Mouse (Mus musculus): ENCODE results near the gene Ppp1ca. TPM values are rescaled to one million over a fixed set of nuclear protein-coding genes. Genes with fewer than 3 reads are reported as not detected.
A peak's percentile ranks its signal among the peaks of the same experiment; 100 is the strongest.

The Ppp1ca gene
- polyA plus RNA-seq, 1 experiment from 2014 or later, result 799 TPM

DNA sequence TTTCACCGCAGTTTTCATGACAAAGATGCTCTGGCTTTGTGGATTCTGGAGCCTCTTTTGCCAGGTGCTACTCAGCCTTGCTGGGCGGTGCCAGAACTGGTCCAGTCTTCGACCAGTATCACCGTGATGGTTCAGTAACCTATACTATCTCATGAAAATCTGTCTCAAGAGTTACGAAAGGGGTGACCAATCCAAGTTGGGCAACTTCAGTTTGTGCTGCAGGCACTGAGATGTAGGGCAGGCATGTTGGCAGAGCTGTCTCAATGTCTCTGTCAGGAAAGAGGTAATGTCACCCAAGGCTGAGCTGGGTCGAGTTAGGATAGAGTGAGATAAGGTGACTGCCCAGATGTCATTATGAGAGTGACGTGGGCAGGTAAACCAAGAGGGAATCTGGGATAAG lies 11.5 kb upstream of the Ppp1ca start:
- Histone ChIP-seq H3K27ac (ENCODE audit: low read length) (no peak overlapping the region), H3K4me2 (ENCODE audit: low read depth, low read length) (no peak overlapping the region), H3K27me3 (replicated peaks; ENCODE audit: control insufficient read depth, insufficient read depth, low read length) (no peaks in the 10 kb centered on the region), H3K9ac (ENCODE audit: low read depth, low read length) (no peak overlapping the region), H3K4me1 (ENCODE audit: control insufficient read depth, insufficient read depth, low read length) (peaks cover 15% of the 10 kb centered on the region), H3K36me3 (ENCODE audit: control insufficient read depth, insufficient read depth, low read length) (no peaks in the 10 kb centered on the region), H3K9me3 (ENCODE audit: control insufficient read depth, low read length) (no peaks in the 10 kb centered on the region), H3K4me3 (ENCODE audit: low read length) (no peak overlapping the region)
- 87% methylated on average over 7 of the region's 7 CpGs for WGBS
- ATAC-seq, result no peak

DNA sequence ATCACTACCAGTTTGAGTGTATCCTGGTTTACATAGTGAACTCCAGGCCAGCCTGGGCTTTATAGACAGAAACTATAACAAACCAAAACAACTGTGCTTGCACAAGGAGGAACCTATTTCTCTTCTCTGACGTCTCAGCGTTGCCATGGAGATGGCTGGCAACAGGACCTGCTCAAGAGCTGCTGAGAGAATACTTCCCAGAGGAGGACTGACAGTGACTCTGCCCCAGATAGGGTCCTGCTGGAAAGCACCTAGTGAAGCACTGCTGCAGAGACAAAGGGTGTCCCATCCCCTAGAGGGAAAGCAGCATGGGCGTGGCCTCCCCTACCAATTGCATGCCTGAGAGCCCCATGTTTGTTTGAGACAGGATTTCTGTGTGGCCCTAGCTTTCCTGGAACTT lies 10.0 kb upstream of the Ppp1ca start:
- Histone ChIP-seq H3K9me3 (ENCODE audit: control insufficient read depth, low read length) (no peaks in the 10 kb centered on the region), H3K27me3 (replicated peaks; ENCODE audit: control insufficient read depth, insufficient read depth, low read length) (no peaks in the 10 kb centered on the region), H3K4me1 (ENCODE audit: control insufficient read depth, insufficient read depth, low read length) (peaks cover 12% of the 10 kb centered on the region), H3K4me2 (ENCODE audit: low read depth, low read length) (no peak overlapping the region), H3K27ac (ENCODE audit: low read length) (no peak overlapping the region), H3K36me3 (ENCODE audit: control insufficient read depth, insufficient read depth, low read length) (no peaks in the 10 kb centered on the region), H3K4me3 (ENCODE audit: low read length) (no peak overlapping the region), H3K9ac (ENCODE audit: low read depth, low read length) (no peak overlapping the region)
- peak; percentile 45; the same call in 1 of the 2 replicates for ATAC-seq
- 29% methylated on average over 3 of the region's 3 CpGs for WGBS

DNA sequence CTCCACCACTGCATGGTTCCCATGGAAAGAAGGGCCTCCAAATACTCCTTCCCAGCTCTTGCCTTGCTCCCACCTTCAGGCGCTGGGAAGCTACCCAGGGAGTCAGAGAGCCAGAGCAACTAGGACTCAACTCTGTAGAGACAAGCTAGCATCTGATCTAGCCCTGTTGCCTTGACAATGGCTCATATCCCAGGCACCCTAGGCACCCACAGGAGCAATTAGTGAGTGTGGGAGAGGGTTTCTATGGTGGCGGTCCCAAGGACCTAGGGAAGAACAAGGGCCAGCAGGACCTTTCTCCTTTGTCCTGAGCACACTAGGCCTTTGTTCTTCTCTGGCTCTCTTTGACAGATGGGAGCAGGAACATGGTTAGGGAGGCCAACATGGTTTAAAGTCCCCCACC lies 8.2 kb upstream of the Ppp1ca start:
- ATAC-seq, result no peak
- no peaks in the 10 kb centered on the region for H3K36me3 ChIP-seq (ENCODE audit: control insufficient read depth, insufficient read depth, low read length)
- no peak overlapping the region for H3K4me2 ChIP-seq (ENCODE audit: low read depth, low read length)
- H3K27me3 ChIP-seq (replicated peaks; ENCODE audit: control insufficient read depth, insufficient read depth, low read length), result no peaks in the 10 kb centered on the region
- H3K4me1 ChIP-seq (ENCODE audit: control insufficient read depth, insufficient read depth, low read length), result peaks cover 12% of the 10 kb centered on the region
- no peak overlapping the region for H3K9ac ChIP-seq (ENCODE audit: low read depth, low read length)
- H3K27ac ChIP-seq (ENCODE audit: low read length), result no peak overlapping the region
- H3K9me3 ChIP-seq (ENCODE audit: control insufficient read depth, low read length), result no peaks in the 10 kb centered on the region
- WGBS, result 84% methylated on average over 2 of the region's 2 CpGs
- no peak overlapping the region for H3K4me3 ChIP-seq (ENCODE audit: low read length)

DNA sequence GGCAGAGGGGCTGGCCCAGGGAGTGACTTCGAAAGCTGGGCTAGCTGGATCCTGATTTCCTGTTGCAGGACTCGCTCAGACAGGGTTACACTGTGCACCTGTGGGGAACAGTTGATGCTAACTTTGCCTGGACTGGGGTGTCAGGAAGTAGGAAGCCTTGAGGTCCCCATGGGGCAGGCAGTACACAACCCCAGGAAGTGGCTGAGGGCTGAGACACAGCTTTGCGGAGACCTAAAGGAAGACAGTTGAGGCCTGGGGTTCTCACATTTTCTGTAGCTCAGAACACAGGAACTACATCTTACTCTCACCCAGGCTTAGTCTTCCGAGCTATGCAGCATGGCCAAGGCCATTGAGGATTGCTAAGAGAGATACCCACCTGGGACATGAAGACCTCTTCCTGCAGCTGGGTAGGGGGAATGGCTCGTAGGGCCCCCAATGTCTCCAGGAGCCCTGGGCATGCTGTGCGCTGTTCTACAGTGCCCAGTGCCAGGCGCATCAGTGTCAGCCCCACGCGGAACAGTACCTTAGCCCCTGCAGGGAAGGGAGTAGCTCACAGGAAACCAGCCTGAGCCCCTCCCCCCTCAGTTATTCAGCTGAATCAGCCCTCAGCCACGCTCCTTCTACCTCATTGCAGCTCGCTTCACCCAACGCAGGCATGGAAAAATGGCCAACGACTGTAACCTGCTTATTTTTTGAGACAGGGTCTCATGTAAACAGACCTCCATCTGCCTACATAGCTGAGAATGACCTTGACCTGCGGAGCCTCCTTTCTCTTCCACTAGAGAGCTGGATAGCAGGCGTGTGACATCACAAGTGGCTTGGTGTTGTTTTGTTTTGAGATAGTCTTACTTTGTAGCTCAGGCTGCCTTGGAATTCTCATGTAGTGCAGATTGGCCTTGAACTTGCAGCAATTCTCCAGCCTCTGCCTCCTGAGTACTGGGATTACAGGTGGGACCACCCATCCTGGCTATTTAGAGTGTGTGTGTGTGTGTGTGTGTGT lies 6.6 kb upstream of the Ppp1ca start:
- H3K36me3 ChIP-seq (ENCODE audit: control insufficient read depth, insufficient read depth, low read length), result no peaks in the 10 kb centered on the region
- no peak overlapping the region for H3K27ac ChIP-seq (ENCODE audit: low read length)
- no peaks in the 10 kb centered on the region for H3K9me3 ChIP-seq (ENCODE audit: control insufficient read depth, low read length)
- no peaks in the 10 kb centered on the region for H3K27me3 ChIP-seq (replicated peaks; ENCODE audit: control insufficient read depth, insufficient read depth, low read length)
- peaks cover 12% of the 10 kb centered on the region for H3K4me1 ChIP-seq (ENCODE audit: control insufficient read depth, insufficient read depth, low read length)
- no peak overlapping the region for H3K9ac ChIP-seq (ENCODE audit: low read depth, low read length)
- ATAC-seq, result 0 out of 2 replicates have a peak, but pooled peaks have one; percentile 32
- H3K4me2 ChIP-seq (ENCODE audit: low read depth, low read length), result no peak overlapping the region
- no peak overlapping the region for H3K4me3 ChIP-seq (ENCODE audit: low read length)
- WGBS, result 51% methylated on average over 15 of the region's 15 CpGs

DNA sequence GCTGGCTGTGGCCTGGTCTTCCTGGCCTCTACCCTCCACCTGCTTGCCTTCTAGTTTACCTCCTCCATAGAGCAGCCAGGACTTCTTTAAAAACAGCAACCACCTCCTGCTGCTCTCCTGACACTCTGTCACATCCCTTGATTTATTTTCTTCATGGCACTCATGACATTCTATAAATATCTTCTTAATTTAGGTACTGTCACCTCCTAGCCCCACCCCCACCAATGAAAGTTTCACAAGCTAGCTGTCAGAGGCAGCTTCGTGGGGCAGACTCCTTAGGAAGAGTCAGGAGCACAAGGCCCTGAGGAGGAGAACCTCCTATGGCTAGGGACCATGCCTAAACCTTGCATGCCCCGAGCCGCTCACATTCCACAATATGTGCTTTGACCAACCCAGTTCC lies 4.6 kb upstream of the Ppp1ca start:
- no peaks in the 10 kb centered on the region for H3K27me3 ChIP-seq (replicated peaks; ENCODE audit: control insufficient read depth, insufficient read depth, low read length)
- no peak for ATAC-seq
- WGBS, result 79% methylated on average over 3 of the region's 3 CpGs
- H3K27ac ChIP-seq (ENCODE audit: low read length), result no peak overlapping the region
- H3K9me3 ChIP-seq (ENCODE audit: control insufficient read depth, low read length), result no peaks in the 10 kb centered on the region
- H3K4me2 ChIP-seq (ENCODE audit: low read depth, low read length), result no peak overlapping the region
- no peak overlapping the region for H3K4me3 ChIP-seq (ENCODE audit: low read length)
- H3K36me3 ChIP-seq (ENCODE audit: control insufficient read depth, insufficient read depth, low read length), result no peaks in the 10 kb centered on the region
- no peak overlapping the region for H3K9ac ChIP-seq (ENCODE audit: low read depth, low read length)
- H3K4me1 ChIP-seq (ENCODE audit: control insufficient read depth, insufficient read depth, low read length), result peaks cover 15% of the 10 kb centered on the region

DNA sequence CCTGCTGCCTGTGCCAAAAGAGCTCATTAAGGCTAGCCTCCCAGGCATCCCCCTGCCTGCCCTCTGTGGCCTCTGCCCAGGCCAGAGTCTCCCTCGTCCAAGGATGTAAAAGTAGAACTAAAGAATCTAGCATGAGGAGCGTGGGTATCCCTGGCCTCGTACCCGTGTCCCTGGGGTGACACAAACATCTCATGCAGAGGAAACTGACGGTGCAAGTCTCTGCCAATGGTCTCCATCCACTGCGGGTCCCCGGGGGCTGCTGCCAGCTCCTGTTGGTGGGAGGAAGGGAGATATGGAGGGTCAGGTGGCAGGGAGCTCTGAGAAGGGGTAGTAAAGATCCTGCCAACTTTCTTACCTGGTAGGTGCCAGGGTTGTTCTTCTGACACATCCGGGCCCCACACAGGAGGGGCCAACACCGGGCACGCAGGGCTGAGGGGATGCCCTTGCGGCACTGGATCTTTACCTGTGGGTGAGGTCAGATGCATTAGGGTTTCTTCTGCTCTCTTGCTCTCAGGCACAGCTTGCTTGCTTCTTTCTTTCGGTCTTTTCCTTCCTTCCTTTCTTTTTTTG lies 2.7 kb upstream of the Ppp1ca start:
- ATAC-seq, result no peak
- no peak overlapping the region for H3K9ac ChIP-seq (ENCODE audit: low read depth, low read length)
- H3K4me2 ChIP-seq (ENCODE audit: low read depth, low read length), result no peak overlapping the region
- no peaks in the 10 kb centered on the region for H3K27me3 ChIP-seq (replicated peaks; ENCODE audit: control insufficient read depth, insufficient read depth, low read length)
- no peaks in the 10 kb centered on the region for H3K9me3 ChIP-seq (ENCODE audit: control insufficient read depth, low read length)
- H3K36me3 ChIP-seq (ENCODE audit: control insufficient read depth, insufficient read depth, low read length), result 0 out of 2 replicates have a peak, but pooled peaks cover 6% of the 10 kb centered on the region
- H3K4me1 ChIP-seq (ENCODE audit: control insufficient read depth, insufficient read depth, low read length), result peaks cover 27% of the 10 kb centered on the region
- H3K27ac ChIP-seq (ENCODE audit: low read length), result no peak overlapping the region
- WGBS, result 90% methylated on average over 12 of the region's 12 CpGs
- no peak overlapping the region for H3K4me3 ChIP-seq (ENCODE audit: low read length)

DNA sequence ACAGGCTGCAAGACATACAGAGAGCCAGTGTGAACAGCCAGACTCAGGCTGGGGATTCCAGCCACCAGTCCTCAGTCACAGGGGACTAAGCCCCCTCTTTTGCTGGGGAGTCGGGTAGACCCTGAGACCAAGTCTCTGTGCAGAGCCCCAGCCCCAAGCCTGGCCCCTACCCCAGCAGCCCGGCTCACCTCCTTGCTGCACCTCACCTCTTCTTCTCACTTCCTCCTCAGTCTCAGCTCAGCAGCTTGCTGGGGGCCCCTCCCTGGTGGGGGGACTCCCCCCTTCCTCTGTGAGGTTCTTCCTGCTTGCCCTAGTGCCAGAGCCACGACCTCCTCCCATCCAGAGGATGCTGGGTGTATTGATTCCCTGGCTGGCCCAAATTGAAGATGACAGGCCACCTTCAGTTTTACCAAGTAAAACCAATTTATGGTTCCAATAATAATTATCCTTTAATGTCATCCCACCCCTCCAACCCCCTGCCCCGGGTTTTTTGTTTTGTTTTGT lies 982 bp upstream of the Ppp1ca start, which contains the start of gene Tbc1d10c:
Gene Tbc1d10c, minus strand, starts transcription at position 454 of the 504 bp plus-strand sequence.
- H3K4me3 ChIP-seq (ENCODE audit: low read length), result peak within 1 kb of the TSS; percentile 95
- no peak for ATAC-seq
- H3K4me1 ChIP-seq (ENCODE audit: control insufficient read depth, insufficient read depth, low read length), result peaks cover 32% of the 10 kb centered on the region
- peak within 1 kb of the TSS; percentile 99 for H3K9ac ChIP-seq (ENCODE audit: low read depth, low read length)
- peak within 1 kb of the TSS; percentile 97 for H3K27ac ChIP-seq (ENCODE audit: low read length)
- peaks cover 17% of the 10 kb centered on the region; the same call in 1 of the 2 replicates for H3K36me3 ChIP-seq (ENCODE audit: control insufficient read depth, insufficient read depth, low read length)
- no peaks in the 10 kb centered on the region for H3K9me3 ChIP-seq (ENCODE audit: control insufficient read depth, low read length)
- H3K27me3 ChIP-seq (replicated peaks; ENCODE audit: control insufficient read depth, insufficient read depth, low read length), result no peaks in the 10 kb centered on the region
- H3K4me2 ChIP-seq (ENCODE audit: low read depth, low read length), result peak within 1 kb of the TSS; percentile 74
- 38% methylated on average over 4 of the region's 4 CpGs for WGBS

DNA sequence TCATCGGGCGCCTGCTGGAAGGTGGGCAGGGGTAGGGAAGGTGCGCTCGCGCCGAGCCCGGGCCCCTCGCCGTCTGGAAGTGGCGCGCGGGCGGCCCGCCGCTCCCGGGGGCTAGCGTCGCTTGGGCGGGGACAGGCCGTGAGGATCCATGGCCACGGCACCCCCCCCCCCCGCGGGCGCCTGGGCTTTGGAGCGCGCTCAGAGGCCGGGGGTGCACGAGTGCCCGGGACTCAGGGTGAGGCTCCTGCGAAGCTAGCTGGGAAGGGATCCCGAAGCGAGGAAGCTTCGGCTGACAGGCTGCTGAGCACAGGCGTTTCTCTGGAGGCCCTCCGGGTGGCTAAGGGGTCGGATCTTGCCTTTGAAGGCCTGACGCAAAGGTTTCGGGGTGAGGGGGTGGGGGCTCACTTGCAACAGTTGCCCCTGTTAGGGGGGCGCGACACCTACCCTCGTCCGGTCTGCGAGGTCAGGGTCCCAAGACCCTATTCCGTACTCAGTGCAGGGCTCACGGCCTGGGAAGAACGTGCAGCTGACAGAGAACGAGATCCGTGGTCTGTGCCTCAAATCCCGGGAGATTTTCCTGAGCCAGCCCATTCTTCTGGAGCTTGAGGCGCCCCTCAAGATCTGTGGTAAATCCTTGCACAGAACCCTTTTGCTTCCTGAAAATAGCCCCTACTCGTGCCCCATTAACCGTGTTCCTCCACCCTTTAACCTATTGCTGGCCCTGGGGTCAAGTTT lies 553 bp downstream of the Ppp1ca start:
- Histone ChIP-seq H3K4me2 (ENCODE audit: low read depth, low read length) (peak overlapping the region; percentile 74), H3K27ac (ENCODE audit: low read length) (peak overlapping the region; percentile 97), H3K4me3 (ENCODE audit: low read length) (peak overlapping the region; percentile 95), H3K4me1 (ENCODE audit: control insufficient read depth, insufficient read depth, low read length) (peaks cover 46% of the 10 kb centered on the region), H3K9me3 (ENCODE audit: control insufficient read depth, low read length) (no peaks in the 10 kb centered on the region), H3K27me3 (replicated peaks; ENCODE audit: control insufficient read depth, insufficient read depth, low read length) (no peaks in the 10 kb centered on the region), H3K9ac (ENCODE audit: low read depth, low read length) (peak overlapping the region; percentile 99), H3K36me3 (ENCODE audit: control insufficient read depth, insufficient read depth, low read length) (peaks cover 20% of the 10 kb centered on the region; the same call in 1 of the 2 replicates)
- under 1% methylated on average over 51 of the region's 52 CpGs for WGBS
- ATAC-seq, result peak; percentile 54

DNA sequence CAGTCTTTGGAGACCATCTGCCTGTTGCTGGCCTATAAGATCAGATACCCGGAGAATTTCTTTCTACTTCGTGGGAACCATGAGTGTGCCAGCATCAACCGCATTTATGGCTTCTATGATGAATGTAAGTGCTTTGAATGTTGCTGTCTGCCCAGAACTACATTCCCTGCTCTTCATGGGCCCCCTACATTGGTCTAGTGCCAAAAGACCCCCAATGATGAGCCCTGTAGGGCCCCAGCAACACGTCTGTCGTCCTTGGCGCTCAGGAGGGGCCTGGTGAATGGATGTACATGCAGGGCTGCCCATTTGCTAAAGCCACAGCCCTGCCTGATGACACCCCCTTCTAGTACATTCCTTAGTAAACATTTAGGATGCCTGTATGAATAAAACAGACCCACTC lies 1.3 kb downstream of the Ppp1ca start:
- no peak for ATAC-seq
- Histone ChIP-seq H3K9ac (ENCODE audit: low read depth, low read length) (peak overlapping the region; percentile 99), H3K4me3 (ENCODE audit: low read length) (peak overlapping the region; percentile 95), H3K4me2 (ENCODE audit: low read depth, low read length) (peak overlapping the region; percentile 74), H3K27me3 (replicated peaks; ENCODE audit: control insufficient read depth, insufficient read depth, low read length) (no peaks in the 10 kb centered on the region), H3K36me3 (ENCODE audit: control insufficient read depth, insufficient read depth, low read length) (peaks cover 22% of the 10 kb centered on the region; the same call in 1 of the 2 replicates), H3K9me3 (ENCODE audit: control insufficient read depth, low read length) (no peaks in the 10 kb centered on the region), H3K27ac (ENCODE audit: low read length) (peak overlapping the region; percentile 97; the same call in 1 of the 2 replicates), H3K4me1 (ENCODE audit: control insufficient read depth, insufficient read depth, low read length) (peaks cover 47% of the 10 kb centered on the region)
- 49% methylated on average over 6 of the region's 6 CpGs for WGBS
